Mouse (Mus musculus): ENCODE data around the gene Krtap12-1. TPM values are rescaled to one million over a fixed set of nuclear protein-coding genes. Genes with fewer than 3 reads are reported as not detected.

Krtap12-1 gene
- polyA plus RNA-seq (2017; shearing (Covaris generic)) = not detected

DNA sequence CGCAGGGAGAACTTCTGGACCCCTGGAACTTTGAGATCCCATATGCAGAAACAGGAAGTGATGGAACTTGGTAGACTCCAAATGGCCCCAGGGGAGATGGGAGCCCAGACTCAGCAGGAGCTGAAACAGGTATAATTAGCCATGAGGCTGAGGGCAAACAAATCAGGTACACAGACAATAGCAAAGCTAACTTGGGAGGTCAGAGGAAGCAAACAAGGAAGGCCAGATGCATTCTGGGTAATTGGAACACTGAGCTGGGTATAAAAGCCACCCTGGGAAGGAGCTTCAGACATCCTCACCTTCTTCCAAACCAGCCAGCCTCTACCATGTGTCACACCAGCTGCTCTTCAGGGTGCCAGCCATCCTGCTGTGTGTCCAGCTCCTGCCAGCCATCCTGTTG is at the start of gene Krtap12-1:
Gene Krtap12-1, plus strand, starts transcription at position 301 of the 400 bp plus-strand sequence.

DNA sequence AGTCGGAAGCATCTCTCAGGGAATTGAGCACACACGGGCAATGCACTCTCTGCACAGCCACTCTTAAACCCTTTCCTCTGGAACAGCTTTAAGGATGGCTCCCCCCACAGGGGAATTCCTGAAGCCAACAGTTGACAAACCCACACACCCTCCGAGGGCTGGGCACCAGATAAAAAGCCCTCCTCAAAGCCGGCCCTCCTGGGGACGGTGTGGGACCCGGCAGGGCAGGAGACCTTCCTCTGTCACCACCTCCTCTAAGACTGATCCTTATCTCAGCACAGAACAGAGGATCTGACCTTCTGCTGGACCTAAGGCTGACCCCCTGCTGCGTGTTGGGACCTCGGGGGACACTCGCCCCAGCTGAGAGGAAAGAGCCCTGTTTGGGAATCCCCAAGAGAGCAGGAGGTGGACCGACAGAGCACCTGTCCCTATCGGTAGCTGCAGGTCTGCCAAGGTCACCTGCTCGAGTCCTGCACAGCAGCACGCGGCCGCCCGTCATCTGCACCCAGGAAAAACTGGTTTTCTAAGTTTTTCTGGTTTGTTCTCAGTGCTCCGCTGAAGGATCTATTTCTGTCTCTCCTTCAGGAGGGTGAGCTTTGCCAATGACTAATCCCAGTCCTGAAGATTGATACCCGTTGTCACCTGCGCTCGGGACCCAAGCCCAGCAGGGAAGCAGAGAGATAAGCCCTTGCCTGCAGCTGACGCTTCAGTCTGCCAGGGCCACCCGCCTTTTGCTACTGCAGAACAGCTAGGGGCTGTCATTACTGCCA is 34.3 kb upstream of the Krtap12-1 start, which contains the start of gene Tspear:
Gene Tspear, plus strand, starts transcription at position 675 of the 770 bp plus-strand sequence.

GRCm38 (mm10) chr10:77690356-77690807 is 30.0 kb upstream of the Krtap12-1 start, which contains the start of gene Gm19402:
Gene Gm19402, minus strand, starts transcription at chr10:77690757.

GRCm38 (mm10) chr10:77697133-77697532 is 23.3 kb upstream of the Krtap12-1 start, which contains the start of gene Gm9508:
Gene Gm9508, minus strand, starts transcription at chr10:77697233.

DNA sequence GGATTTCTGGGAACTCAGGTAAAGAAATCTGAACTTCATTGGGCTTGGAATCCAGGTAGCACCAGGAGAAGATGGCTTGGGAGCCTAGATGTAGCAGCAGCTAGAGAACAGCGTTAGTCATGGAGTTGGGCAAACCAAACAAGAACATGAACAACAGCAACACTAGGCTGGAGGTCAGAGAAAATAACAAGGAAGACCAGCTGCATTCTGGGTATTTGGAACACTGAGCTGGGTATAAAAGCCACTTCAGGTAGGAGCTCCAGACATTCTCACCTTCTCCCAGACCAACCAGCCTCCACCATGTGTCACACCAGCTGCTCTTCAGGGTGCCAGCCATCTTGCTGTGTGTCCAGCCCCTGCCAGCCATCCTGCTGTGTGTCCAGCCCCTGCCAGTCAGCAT is 14.1 kb upstream of the Krtap12-1 start, which contains the start of gene Gm10272:
Gene Gm10272, plus strand, starts transcription at position 301 of the 400 bp plus-strand sequence.

GRCm38 (mm10) chr10:77711157-77711556 is 9.2 kb upstream of the Krtap12-1 start, which contains the start of gene Gm10024:
Gene Gm10024, plus strand, starts transcription at chr10:77711457.

DNA sequence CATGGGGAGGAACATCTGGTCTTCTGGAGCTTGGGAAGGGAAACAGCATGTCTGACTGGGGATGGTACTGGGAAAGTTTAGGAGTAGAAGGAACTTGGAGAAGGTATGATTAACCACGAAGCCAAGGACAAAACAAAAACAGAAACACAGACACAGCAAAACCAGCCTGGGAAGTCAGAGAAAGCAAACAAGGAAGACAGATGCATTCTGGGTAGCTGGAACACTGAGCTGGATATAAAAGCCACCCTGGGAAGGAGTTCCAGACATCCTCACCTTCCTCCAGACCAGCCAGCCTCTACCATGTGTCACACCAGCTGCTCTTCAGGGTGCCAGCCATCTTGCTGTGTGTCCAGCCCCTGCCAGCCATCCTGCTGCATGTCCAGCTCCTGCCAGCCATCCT is 4.9 kb upstream of the Krtap12-1 start, which contains the start of gene Gm10142:
Gene Gm10142, plus strand, starts transcription at position 301 of the 400 bp plus-strand sequence.

DNA sequence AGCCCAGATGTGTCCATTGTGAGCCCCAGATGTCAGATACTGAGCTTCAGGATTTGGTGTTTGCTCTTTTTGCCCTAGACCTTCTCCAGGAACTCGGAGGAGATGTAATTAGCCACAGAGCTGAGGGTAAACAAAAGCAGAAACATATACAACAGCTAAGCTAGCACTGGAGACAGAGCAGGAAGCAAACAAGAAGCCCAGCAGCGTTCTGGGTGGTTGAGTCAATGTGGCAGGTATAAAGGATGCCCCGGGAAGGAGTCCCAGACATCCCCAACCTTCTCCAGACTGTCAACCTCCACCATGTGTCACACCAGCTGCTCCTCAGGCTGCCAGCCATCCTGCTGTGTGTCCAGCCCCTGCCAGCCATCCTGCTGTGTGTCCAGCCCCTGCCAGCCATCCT is 5.8 kb downstream of the Krtap12-1 start, which contains the start of gene Gm10100:
Gene Gm10100, plus strand, starts transcription at position 301 of the 400 bp plus-strand sequence.

DNA sequence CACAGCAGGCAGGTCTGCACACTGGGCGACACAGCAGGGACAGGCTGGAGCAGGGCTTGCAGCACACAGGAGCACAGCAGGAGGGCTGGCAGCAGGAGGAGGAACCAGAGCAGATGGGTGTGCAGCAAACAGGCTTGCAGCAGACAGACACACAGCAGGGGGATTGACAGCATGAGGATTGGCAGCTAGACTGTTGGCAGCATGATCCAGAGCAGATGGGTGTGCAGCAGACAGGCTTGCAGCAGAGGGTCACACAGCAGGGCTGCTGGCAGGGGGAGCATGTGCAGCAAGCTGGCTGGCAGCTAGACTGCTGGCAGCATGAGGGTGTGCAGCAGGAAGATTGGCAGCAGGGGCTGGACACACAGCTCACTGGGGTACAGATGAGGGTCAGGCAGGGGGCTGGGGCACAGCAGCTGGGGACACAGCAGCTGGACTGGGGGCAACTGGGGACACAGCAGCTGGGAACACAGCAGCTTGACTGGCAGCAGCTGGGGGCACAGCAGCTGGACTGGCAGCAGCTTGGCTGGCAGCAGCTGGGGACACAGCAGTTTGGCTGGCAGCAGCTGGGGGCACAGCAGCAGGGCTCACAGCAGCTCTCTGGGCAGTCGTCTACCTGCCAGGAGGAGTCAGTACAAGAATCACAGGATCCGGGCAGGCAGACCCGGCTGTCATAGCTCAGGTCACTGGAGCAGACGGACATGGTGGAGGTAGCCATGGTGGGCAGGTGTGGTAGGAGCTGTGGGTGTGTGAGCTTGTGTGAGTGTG is 21.7 kb downstream of the Krtap12-1 start, which contains the start of gene Gm18596:
Gene Gm18596, minus strand, starts transcription at position 715 of the 765 bp plus-strand sequence.

GRCm38 (mm10) chr10:77751254-77751653 is 30.9 kb downstream of the Krtap12-1 start, which contains the start of gene Gm9736:
Gene Gm9736, minus strand, starts transcription at chr10:77751354.

GRCm38 (mm10) chr10:77759582-77759981 is 39.2 kb downstream of the Krtap12-1 start, which contains the start of gene Gm3233:
Gene Gm3233, minus strand, starts transcription at chr10:77759682.

Other genes with a start within 250 kb of the Krtap12-1 start
- 32.0 TPM for gene Fam207a, start 204.8 kb upstream of the Krtap12-1 start, polyA plus RNA-seq (2017; shearing (Covaris generic))
- gene Itgb2, start 190.3 kb upstream of the Krtap12-1 start, polyA plus RNA-seq (2017; shearing (Covaris generic)) = 374 TPM
- 123 TPM for gene Pttg1ip, start 138.9 kb upstream of the Krtap12-1 start, polyA plus RNA-seq (2017; shearing (Covaris generic))
- 113 TPM for gene Sumo3, start 114.5 kb upstream of the Krtap12-1 start, polyA plus RNA-seq (2017; shearing (Covaris generic))
- gene Gm49325, start 114.4 kb upstream of the Krtap12-1 start, polyA plus RNA-seq (2017; shearing (Covaris generic)) = not detected
- gene Ube2g2, start 98.3 kb upstream of the Krtap12-1 start, polyA plus RNA-seq (2017; shearing (Covaris generic)) = 55.7 TPM
- gene Tspear, start 34.0 kb upstream of the Krtap12-1 start, polyA plus RNA-seq (2017; shearing (Covaris generic)) = not detected
- not detected for gene Gm19402, start 29.8 kb upstream of the Krtap12-1 start, polyA plus RNA-seq (2017; shearing (Covaris generic))
- not detected for gene Gm9508, start 23.4 kb upstream of the Krtap12-1 start, polyA plus RNA-seq (2017; shearing (Covaris generic))
- gene Gm10272, start 14.0 kb upstream of the Krtap12-1 start, polyA plus RNA-seq (2017; shearing (Covaris generic)) = not detected
- gene Gm10024, start 9.1 kb upstream of the Krtap12-1 start, polyA plus RNA-seq (2017; shearing (Covaris generic)) = not detected
- gene Gm10142, start 4.8 kb upstream of the Krtap12-1 start, polyA plus RNA-seq (2017; shearing (Covaris generic)) = not detected
- not detected for gene Gm10100, start 5.9 kb downstream of the Krtap12-1 start, polyA plus RNA-seq (2017; shearing (Covaris generic))
- gene Gm18596, start 22.0 kb downstream of the Krtap12-1 start, polyA plus RNA-seq (2017; shearing (Covaris generic)) = not detected
- not detected for gene Gm9736, start 30.8 kb downstream of the Krtap12-1 start, polyA plus RNA-seq (2017; shearing (Covaris generic))
- gene Gm3233, start 39.1 kb downstream of the Krtap12-1 start, polyA plus RNA-seq (2017; shearing (Covaris generic)) = not detected
- gene Gm3238, start 50.7 kb downstream of the Krtap12-1 start, polyA plus RNA-seq (2017; shearing (Covaris generic)) = not detected
- not detected for gene Gm7138, start 56.3 kb downstream of the Krtap12-1 start, polyA plus RNA-seq (2017; shearing (Covaris generic))
- not detected for gene Gm3250, start 61.9 kb downstream of the Krtap12-1 start, polyA plus RNA-seq (2017; shearing (Covaris generic))
- gene Gm7137, start 67.6 kb downstream of the Krtap12-1 start, polyA plus RNA-seq (2017; shearing (Covaris generic)) = not detected
- gene Gm9639, start 74.5 kb downstream of the Krtap12-1 start, polyA plus RNA-seq (2017; shearing (Covaris generic)) = not detected
- not detected for gene Gm19668, start 78.5 kb downstream of the Krtap12-1 start, polyA plus RNA-seq (2017; shearing (Covaris generic))
- gene Gm9507, start 91.2 kb downstream of the Krtap12-1 start, polyA plus RNA-seq (2017; shearing (Covaris generic)) = not detected
- gene Gm2696, start 94.1 kb downstream of the Krtap12-1 start, polyA plus RNA-seq (2017; shearing (Covaris generic)) = not detected
- not detected for gene Krtap10-4, start 106.5 kb downstream of the Krtap12-1 start, polyA plus RNA-seq (2017; shearing (Covaris generic))
- not detected for gene Krtap10-10, start 115.3 kb downstream of the Krtap12-1 start, polyA plus RNA-seq (2017; shearing (Covaris generic))
- not detected for gene Gm36176, start 126.2 kb downstream of the Krtap12-1 start, polyA plus RNA-seq (2017; shearing (Covaris generic))
- gene Gm10318, start 132.3 kb downstream of the Krtap12-1 start, polyA plus RNA-seq (2017; shearing (Covaris generic)) = not detected
- not detected for gene Gm3285, start 141.4 kb downstream of the Krtap12-1 start, polyA plus RNA-seq (2017; shearing (Covaris generic))
- 0.11 TPM for gene Lrrc3, start 181.9 kb downstream of the Krtap12-1 start, polyA plus RNA-seq (2017; shearing (Covaris generic))
- gene Trpm2, start 250.0 kb downstream of the Krtap12-1 start, polyA plus RNA-seq (2017; shearing (Covaris generic)) = not detected